Mouse (Mus musculus): Measurements from ENCODE around the gene Zfp986. TPM values are rescaled to one million over a fixed set of nuclear protein-coding genes. Genes with fewer than 3 reads are reported as not detected.
"Not testable (repeated sequence)": the region's sequence is repeated elsewhere in the genome, so short reads cannot be mapped to it uniquely, and the experiment has no call there.

Zfp986 gene
- not detected in 2 replicates for polyA plus RNA-seq (2012; rRNA removed)

DNA sequence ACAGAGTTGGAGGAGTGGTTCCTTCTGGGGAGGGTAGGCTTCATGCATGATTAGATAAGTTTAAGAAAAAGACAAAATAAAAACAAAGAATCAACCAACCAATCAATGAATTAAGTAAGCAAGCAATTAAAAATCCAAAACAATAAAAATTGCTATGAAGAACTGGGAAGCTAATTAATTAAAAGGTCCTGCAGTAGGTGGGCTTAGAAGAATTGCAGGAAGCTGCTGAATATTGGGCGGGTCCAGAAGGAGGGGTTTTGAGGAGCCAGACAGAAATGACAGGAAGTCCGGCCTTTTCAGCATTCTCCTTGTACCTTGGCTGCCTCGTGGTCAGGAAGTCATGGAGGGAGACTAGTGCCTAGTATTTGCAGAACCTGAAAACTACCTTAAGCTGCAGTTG lies at the start of gene Zfp986:
Zfp986 (plus strand) TSS at position 301 of the 400 bp plus-strand sequence.
- H3K4me1 ChIP-seq (ENCODE audit: control insufficient read depth, insufficient read depth, low read length); H3K4me3 ChIP-seq (ENCODE audit: insufficient read depth, low read depth, low read length); DNase-seq; H3K27me3 ChIP-seq (replicated peaks; ENCODE audit: control insufficient read depth, insufficient read depth, low read length); H3K36me3 ChIP-seq (ENCODE audit: control insufficient read depth, insufficient read depth, low read length); H3K27ac ChIP-seq (ENCODE audit: insufficient read depth, low read depth, low read length): not testable (repeated sequence)
- WGBS: 68% methylated on average over 3 of the region's 3 CpGs

DNA sequence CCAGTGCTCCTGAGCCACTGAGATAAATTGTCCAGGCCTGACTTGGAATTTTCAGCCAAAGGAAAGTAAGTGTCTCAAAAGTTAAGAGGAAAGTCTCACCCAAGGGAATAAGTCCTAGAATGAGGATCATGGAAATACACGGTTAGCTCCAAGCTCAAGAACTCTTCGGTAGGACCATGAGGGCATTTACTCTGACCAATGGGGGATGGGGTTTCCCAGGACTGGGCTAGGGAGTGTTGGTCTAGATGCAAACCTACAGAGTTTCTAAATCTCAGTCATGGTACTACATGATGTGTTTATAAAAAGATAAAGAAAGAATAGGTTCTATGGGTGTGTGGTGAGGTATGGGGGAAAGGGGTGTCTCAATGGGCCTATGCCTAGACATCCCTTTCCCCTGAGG lies 48.6 kb upstream of the Zfp986 start:
- H3K4me1 ChIP-seq (ENCODE audit: control insufficient read depth, insufficient read depth, low read length); H3K36me3 ChIP-seq (ENCODE audit: control insufficient read depth, insufficient read depth, low read length); H3K27me3 ChIP-seq (replicated peaks; ENCODE audit: control insufficient read depth, insufficient read depth, low read length); H3K4me3 ChIP-seq (ENCODE audit: insufficient read depth, low read depth, low read length); DNase-seq; H3K27ac ChIP-seq (ENCODE audit: insufficient read depth, low read depth, low read length): not testable (repeated sequence)
- no CpG with 5 or more reads among the region's 2 CpGs for whole genome bisulfite sequencing

- H3K4me1 ChIP-seq (ENCODE audit: control insufficient read depth, insufficient read depth, low read length); H3K36me3 ChIP-seq (ENCODE audit: control insufficient read depth, insufficient read depth, low read length); H3K27ac ChIP-seq (ENCODE audit: insufficient read depth, low read depth, low read length); H3K4me3 ChIP-seq (ENCODE audit: insufficient read depth, low read depth, low read length); H3K27me3 ChIP-seq (replicated peaks; ENCODE audit: control insufficient read depth, insufficient read depth, low read length); DNase-seq: not testable (repeated sequence)
- 73% methylated on average over 5 of the region's 8 CpGs for WGBS
These were observed 43.0 kb upstream of the Zfp986 start for GRCm38 (mm10) chr4:145825606-145826005.

DNA sequence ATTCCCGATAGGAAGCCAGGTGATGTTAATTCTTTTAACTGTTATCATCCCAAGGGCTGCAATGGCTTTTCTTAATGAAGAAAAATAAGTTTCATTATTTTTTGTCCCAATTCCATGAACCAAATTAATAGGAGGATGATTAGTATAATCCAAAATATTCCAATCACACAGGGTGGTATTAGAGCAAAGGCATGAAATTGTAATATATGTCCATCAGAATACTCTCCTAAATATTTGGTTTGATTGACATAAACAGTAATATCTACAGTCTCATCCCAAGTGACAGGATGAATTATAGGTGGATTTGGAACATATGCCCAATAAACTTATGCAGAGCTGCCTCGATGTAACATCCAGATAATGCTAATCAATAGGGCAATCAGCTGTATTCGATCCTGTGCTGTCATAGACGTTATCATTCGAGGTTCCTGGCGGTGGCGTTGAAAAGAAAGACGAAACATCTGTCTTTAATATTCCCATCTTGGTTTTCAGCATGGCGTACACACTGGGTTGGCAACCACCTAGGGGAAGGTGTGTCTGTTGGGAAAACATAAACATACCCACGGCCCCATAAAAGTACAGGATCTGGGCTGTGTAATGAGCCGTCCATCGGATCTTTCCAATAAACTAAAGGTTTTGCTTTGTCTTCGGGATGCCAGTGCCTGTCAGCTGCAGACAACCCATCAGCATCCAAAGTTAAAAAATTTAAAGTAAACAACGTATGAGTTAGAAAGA lies 37.1 kb upstream of the Zfp986 start:
- not testable (repeated sequence) for H3K27me3 ChIP-seq (replicated peaks; ENCODE audit: control insufficient read depth, insufficient read depth, low read length); H3K36me3 ChIP-seq (ENCODE audit: control insufficient read depth, insufficient read depth, low read length); DNase-seq; H3K4me3 ChIP-seq (ENCODE audit: insufficient read depth, low read depth, low read length); H3K27ac ChIP-seq (ENCODE audit: insufficient read depth, low read depth, low read length); H3K4me1 ChIP-seq (ENCODE audit: control insufficient read depth, insufficient read depth, low read length)
- WGBS: 97% methylated on average over 1 of the region's 14 CpGs

DNA sequence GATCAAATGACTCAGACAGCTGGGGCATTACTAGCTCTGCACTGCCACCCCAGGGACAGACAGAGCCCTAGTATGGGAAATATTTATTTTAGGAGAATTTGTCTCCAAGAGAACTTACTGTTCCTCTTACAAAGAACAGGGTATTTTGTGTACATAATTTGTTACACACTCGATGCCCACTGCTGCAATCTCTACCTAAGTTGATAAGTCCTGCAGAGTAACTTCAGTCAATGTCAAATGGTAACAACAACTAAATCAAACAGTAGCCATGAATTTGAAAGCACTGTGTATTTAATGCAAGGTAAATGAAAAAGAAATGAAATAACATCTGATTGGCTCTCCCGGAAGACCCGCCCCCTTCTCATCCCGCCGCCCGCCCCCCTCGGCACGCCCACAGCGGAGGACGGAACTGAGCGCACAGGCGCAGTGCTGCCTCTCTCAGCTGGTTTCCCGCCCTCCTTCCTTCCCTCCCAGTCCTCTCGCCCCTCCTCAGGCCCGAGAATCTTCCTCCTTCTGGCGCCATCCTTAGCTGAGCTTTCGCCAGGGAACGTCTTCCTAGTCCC lies 32.2 kb upstream of the Zfp986 start:
- 79% methylated on average over 8 of the region's 18 CpGs for WGBS
- H3K4me3 ChIP-seq (ENCODE audit: insufficient read depth, low read depth, low read length); H3K4me1 ChIP-seq (ENCODE audit: control insufficient read depth, insufficient read depth, low read length); DNase-seq; H3K27ac ChIP-seq (ENCODE audit: insufficient read depth, low read depth, low read length); H3K36me3 ChIP-seq (ENCODE audit: control insufficient read depth, insufficient read depth, low read length); H3K27me3 ChIP-seq (replicated peaks; ENCODE audit: control insufficient read depth, insufficient read depth, low read length): not testable (repeated sequence)

DNA sequence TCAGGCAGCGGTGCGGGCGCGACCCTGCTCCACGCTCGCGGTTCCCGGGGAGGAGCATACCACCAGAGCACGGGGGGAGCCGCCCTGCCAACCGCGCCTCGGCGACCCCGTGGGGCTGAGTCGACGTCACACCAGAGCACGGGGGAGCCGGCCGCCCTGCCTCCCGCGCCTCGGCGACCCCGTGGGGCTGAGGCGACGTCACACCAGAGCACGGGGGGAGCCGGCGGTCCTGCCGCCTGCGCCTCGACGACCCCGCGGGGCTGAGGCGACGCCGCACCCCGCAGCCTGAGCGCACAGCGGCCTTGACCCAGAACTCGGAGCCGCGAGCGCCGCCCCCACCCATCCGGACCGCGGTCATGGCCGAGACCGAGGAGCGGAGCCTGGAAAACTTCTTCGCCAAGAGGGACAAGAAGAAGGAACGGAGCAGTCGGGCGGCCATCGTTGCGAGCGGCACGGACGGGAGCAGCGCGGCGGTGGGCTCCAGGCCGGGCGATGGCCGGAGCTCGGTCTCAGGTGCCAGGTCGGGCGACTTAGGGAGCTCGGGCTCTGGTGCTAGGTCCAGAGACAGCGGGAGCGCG lies 31.6 kb upstream of the Zfp986 start:
- H3K4me1 ChIP-seq (ENCODE audit: control insufficient read depth, insufficient read depth, low read length); H3K27me3 ChIP-seq (replicated peaks; ENCODE audit: control insufficient read depth, insufficient read depth, low read length); DNase-seq; H3K27ac ChIP-seq (ENCODE audit: insufficient read depth, low read depth, low read length); H3K4me3 ChIP-seq (ENCODE audit: insufficient read depth, low read depth, low read length); H3K36me3 ChIP-seq (ENCODE audit: control insufficient read depth, insufficient read depth, low read length): not testable (repeated sequence)
- WGBS: 69% methylated on average over 55 of the region's 75 CpGs

DNA sequence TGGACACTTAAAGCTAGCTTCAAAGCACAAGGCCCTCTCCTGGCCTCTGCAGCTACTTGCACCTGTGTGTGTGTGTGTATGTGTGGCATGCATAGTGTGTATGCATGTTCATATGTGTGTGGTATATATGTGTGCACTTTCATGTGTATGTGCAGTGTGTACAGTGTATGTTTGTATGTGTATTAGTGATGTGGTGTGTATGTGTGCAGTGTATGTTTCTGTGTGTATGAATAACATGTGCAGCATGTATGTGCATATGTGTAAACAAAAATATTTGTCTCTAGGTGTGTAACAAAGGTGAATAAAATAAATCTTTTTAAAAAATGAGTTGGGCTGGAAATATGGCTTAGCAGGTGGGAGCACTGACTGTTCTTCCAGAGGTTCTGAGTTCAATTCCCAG lies 21.8 kb upstream of the Zfp986 start:
- H3K27me3 ChIP-seq (replicated peaks; ENCODE audit: control insufficient read depth, insufficient read depth, low read length); DNase-seq; H3K27ac ChIP-seq (ENCODE audit: insufficient read depth, low read depth, low read length); H3K4me1 ChIP-seq (ENCODE audit: control insufficient read depth, insufficient read depth, low read length); H3K36me3 ChIP-seq (ENCODE audit: control insufficient read depth, insufficient read depth, low read length); H3K4me3 ChIP-seq (ENCODE audit: insufficient read depth, low read depth, low read length): not testable (repeated sequence)

DNA sequence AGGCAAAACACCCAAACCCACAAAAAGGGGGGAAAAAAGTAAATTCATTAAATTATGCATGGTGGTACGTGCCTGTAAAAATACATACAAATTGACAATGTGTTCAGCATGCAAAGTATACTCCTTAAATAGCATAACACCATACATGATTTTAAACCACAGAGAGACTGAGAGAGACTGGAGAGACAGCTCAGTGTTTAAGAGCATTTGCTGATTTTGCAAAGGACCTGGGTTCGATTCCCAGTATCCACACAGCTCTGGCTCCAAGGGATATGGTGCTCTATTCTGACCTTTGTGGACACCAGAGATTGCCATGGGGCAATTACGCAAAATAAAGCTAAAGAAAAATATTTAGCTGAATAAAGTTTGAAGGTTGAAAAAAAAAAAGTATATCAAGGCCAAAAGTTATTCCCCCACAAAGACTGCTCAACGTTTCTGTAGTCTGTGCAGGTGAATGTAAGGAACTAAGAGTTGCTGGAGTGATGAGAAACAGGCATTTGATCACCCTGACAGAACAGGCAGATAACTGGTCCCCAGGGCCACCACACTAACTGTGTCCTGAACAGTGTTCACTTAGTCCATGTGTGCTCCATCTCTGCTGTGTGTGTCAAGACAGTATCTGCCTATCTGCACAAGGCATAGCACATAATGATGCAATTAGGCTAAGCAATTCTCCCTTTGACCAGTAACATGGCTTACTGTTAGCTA lies 20.3 kb upstream of the Zfp986 start:
- WGBS: 72% methylated on average over 4 of the region's 4 CpGs
- H3K27ac ChIP-seq (ENCODE audit: insufficient read depth, low read depth, low read length); DNase-seq; H3K27me3 ChIP-seq (replicated peaks; ENCODE audit: control insufficient read depth, insufficient read depth, low read length); H3K4me1 ChIP-seq (ENCODE audit: control insufficient read depth, insufficient read depth, low read length); H3K36me3 ChIP-seq (ENCODE audit: control insufficient read depth, insufficient read depth, low read length); H3K4me3 ChIP-seq (ENCODE audit: insufficient read depth, low read depth, low read length): not testable (repeated sequence)

DNA sequence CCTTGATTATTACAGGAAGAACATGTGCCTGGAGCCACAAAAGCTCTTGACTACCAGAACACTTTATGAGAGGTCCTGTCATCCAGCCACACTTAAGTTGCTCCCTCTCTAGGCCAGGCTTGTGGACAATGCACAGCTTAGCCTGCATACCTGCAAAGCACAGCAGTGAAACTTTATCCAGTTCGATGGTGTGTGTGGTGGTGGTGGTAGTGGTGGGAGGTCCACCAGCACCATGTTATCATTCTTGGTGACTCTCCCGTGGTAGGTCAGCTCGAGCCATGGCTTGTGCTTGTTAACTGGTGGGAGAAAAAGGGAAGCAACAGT lies 19.7 kb upstream of the Zfp986 start:
- not testable (repeated sequence) for H3K27me3 ChIP-seq (replicated peaks; ENCODE audit: control insufficient read depth, insufficient read depth, low read length); DNase-seq; H3K4me3 ChIP-seq (ENCODE audit: insufficient read depth, low read depth, low read length); H3K36me3 ChIP-seq (ENCODE audit: control insufficient read depth, insufficient read depth, low read length); H3K27ac ChIP-seq (ENCODE audit: insufficient read depth, low read depth, low read length); H3K4me1 ChIP-seq (ENCODE audit: control insufficient read depth, insufficient read depth, low read length)
- WGBS: 81% methylated on average over 3 of the region's 3 CpGs

GRCm38 (mm10) chr4:145851421-145851820 lies 17.2 kb upstream of the Zfp986 start:
- 63% methylated on average over 8 of the region's 9 CpGs for WGBS
- DNase-seq; H3K27me3 ChIP-seq (replicated peaks; ENCODE audit: control insufficient read depth, insufficient read depth, low read length); H3K27ac ChIP-seq (ENCODE audit: insufficient read depth, low read depth, low read length); H3K4me1 ChIP-seq (ENCODE audit: control insufficient read depth, insufficient read depth, low read length); H3K36me3 ChIP-seq (ENCODE audit: control insufficient read depth, insufficient read depth, low read length); H3K4me3 ChIP-seq (ENCODE audit: insufficient read depth, low read depth, low read length): not testable (repeated sequence)

- not testable (repeated sequence) for DNase-seq; H3K27me3 ChIP-seq (replicated peaks; ENCODE audit: control insufficient read depth, insufficient read depth, low read length); H3K27ac ChIP-seq (ENCODE audit: insufficient read depth, low read depth, low read length); H3K4me1 ChIP-seq (ENCODE audit: control insufficient read depth, insufficient read depth, low read length); H3K4me3 ChIP-seq (ENCODE audit: insufficient read depth, low read depth, low read length); H3K36me3 ChIP-seq (ENCODE audit: control insufficient read depth, insufficient read depth, low read length)
- 81% methylated on average over 5 of the region's 8 CpGs for WGBS
These were observed 4.7 kb upstream of the Zfp986 start for GRCm38 (mm10) chr4:145863872-145864271.
